Mouse (Mus musculus) MEL (cell line): ENCODE measurements around the gene Pex14. TPM values are rescaled to one million over a fixed set of nuclear protein-coding genes. Genes with fewer than 3 reads are reported as not detected.

Experiments used
- DNase-seq: peaks from one replicate; pipeline ENCODE4 v3.0.0; 2011; ENCODE audit warnings: low read depth, low spot score
- H3K27ac ChIP-seq: 2 replicates; pipeline ENCODE4 v1.5.1; 2012; ENCODE audit warnings: low read depth, mild to moderate bottlenecking, control low read depth, low read length, moderate library complexity; ENCODE audit not compliant: control insufficient read depth
- H3K27me3 ChIP-seq, 2 experiments: fragments of 150-350 bp in 1 of 2; sonication (generic) in 1 of 2; 2 replicates each; pipeline ENCODE4 v1.6.1; 2012; ENCODE audit warnings: low read length in 2 of 2, mild to moderate bottlenecking in 2 of 2, improper control_type of control experiment in 1 of 2, moderate library complexity in 1 of 2; ENCODE audit not compliant: insufficient read depth in 2 of 2, control insufficient read depth in 1 of 2
- H3K36me3 ChIP-seq, 2 experiments: 2 replicates each; pipeline ENCODE4 v1.6.1; 2012 to 2014; ENCODE audit warnings: low read length in 2 of 2, improper control_type of control experiment in 1 of 2, inconsistent platforms in 1 of 2, mild to moderate bottlenecking in 1 of 2; ENCODE audit not compliant: insufficient read depth in 2 of 2, control insufficient read depth in 1 of 2
- H3K4me1 ChIP-seq, 2 experiments: fragments of 150-350 bp in 1 of 2; sonication (generic) in 1 of 2; 2 replicates each; pipeline ENCODE4 v1.6.1; 2012; ENCODE audit warnings: low read length in 2 of 2, improper control_type of control experiment in 1 of 2, mild to moderate bottlenecking in 1 of 2; ENCODE audit not compliant: insufficient read depth in 2 of 2, control insufficient read depth in 1 of 2
- H3K4me3 ChIP-seq, 2 experiments: fragments of 150-350 bp in 1 of 2; sonication (generic) in 1 of 2; 2 replicates each; pipeline ENCODE4 v1.5.1; 2012; ENCODE audit warnings: low read depth in 2 of 2, low read length in 2 of 2, mild to moderate bottlenecking in 2 of 2, moderate library complexity in 2 of 2, control low read depth in 1 of 2, improper control_type of control experiment in 1 of 2; ENCODE audit not compliant: control insufficient read depth in 1 of 2, insufficient read depth in 1 of 2
- H3K79me2 ChIP-seq: 2 replicates; pipeline ENCODE4 v1.6.1; 2012; ENCODE audit warnings: mild to moderate bottlenecking, low read length, moderate library complexity; ENCODE audit not compliant: control insufficient read depth, poor library complexity, insufficient read depth
- H3K9ac ChIP-seq: 2 replicates; pipeline ENCODE4 v1.6.1; 2012; ENCODE audit warnings: low read depth, mild to moderate bottlenecking, control low read depth, low read length, moderate library complexity; ENCODE audit not compliant: control insufficient read depth, poor library complexity, severe bottlenecking
- H3K9me3 ChIP-seq: fragments of 150-350 bp; sonication (generic); replicated peaks from 2 replicates; pipeline ENCODE4 v1.6.1; 2012; ENCODE audit warnings: mild to moderate bottlenecking, low read length, improper control_type of control experiment, moderate library complexity; ENCODE audit not compliant: insufficient read depth
- BHLHE40 ChIP-seq: IDR thresholded peaks from 2 replicates; pipeline ENCODE4 v1.6.1; 2012; ENCODE audit warnings: low read depth, mild to moderate bottlenecking, inconsistent platforms, low read length, improper control_type of control experiment, borderline replicate concordance
- CHD1 ChIP-seq: IDR thresholded peaks from 2 replicates; pipeline ENCODE4 v1.6.1; 2012; ENCODE audit warnings: low read depth, mild to moderate bottlenecking, inconsistent platforms, low read length, improper control_type of control experiment
- ETS1 ChIP-seq: IDR thresholded peaks from 2 replicates; pipeline ENCODE4 v1.6.1; 2012; ENCODE audit warnings: low read depth, mild to moderate bottlenecking, inconsistent platforms, low read length, improper control_type of control experiment, moderate library complexity
- GABPA ChIP-seq: IDR thresholded peaks from 2 replicates; pipeline ENCODE4 v1.6.1; 2012; ENCODE audit warnings: low read depth, mild to moderate bottlenecking, inconsistent platforms, low read length, improper control_type of control experiment, moderate library complexity
- GATA1 ChIP-seq: IDR thresholded peaks from 2 replicates; pipeline ENCODE4 v1.6.1; 2011; ENCODE audit warnings: low read depth, low read length, improper control_type of control experiment
- HCFC1 ChIP-seq: IDR thresholded peaks from 2 replicates; pipeline ENCODE4 v1.6.1; 2012; ENCODE audit warnings: low read depth, mild to moderate bottlenecking, inconsistent platforms, low read length, improper control_type of control experiment, moderate library complexity
- JUND ChIP-seq: IDR thresholded peaks from 2 replicates; pipeline ENCODE4 v1.6.1; 2011; ENCODE audit warnings: low read depth, mild to moderate bottlenecking, improper control_type of control experiment, low read length
- KAT2A ChIP-seq: conservative IDR thresholded peaks from 2 replicates; pipeline ENCODE4 v1.6.1; 2012; ENCODE audit warnings: low read depth, low read length, improper control_type of control experiment, inconsistent platforms
- MAFK ChIP-seq: IDR thresholded peaks from 2 replicates; pipeline ENCODE4 v1.6.1; 2011; ENCODE audit warnings: low read depth, mild to moderate bottlenecking, low read length, improper control_type of control experiment, borderline replicate concordance
- MAX ChIP-seq: IDR thresholded peaks from 2 replicates; pipeline ENCODE4 v1.6.1; 2011; ENCODE audit warnings: low read length, improper control_type of control experiment
- MYB ChIP-seq: IDR thresholded peaks from 2 replicates; pipeline ENCODE4 v1.6.1; 2011; ENCODE audit warnings: mild to moderate bottlenecking, low read depth, low read length, improper control_type of control experiment
- MYC ChIP-seq: IDR thresholded peaks from 2 replicates; pipeline ENCODE4 v1.6.1; 2011; ENCODE audit warnings: low read depth, mild to moderate bottlenecking, low read length, improper control_type of control experiment, moderate library complexity
- NELFE ChIP-seq: IDR thresholded peaks from 2 replicates; pipeline ENCODE4 v1.6.1; 2011; ENCODE audit warnings: low read depth, low read length, improper control_type of control experiment
- POLR2A ChIP-seq, 2 experiments: IDR thresholded peaks; 2 replicates each; pipeline ENCODE4 v1.6.1; 2011 to 2012; ENCODE audit warnings: low read length in 2 of 2, mild to moderate bottlenecking in 2 of 2, control low read depth in 1 of 2, improper control_type of control experiment in 1 of 2, low read depth in 1 of 2, moderate library complexity in 1 of 2; ENCODE audit not compliant: control insufficient read depth in 1 of 2, insufficient read depth in 1 of 2, poor library complexity in 1 of 2
- POLR2AphosphoS5 ChIP-seq: IDR thresholded peaks from 2 replicates; pipeline ENCODE4 v1.6.1; 2012; ENCODE audit warnings: low read depth, borderline replicate concordance, mild to moderate bottlenecking, inconsistent platforms, low read length, moderate library complexity, mixed read lengths
- RAD21 ChIP-seq: IDR thresholded peaks from 2 replicates; pipeline ENCODE4 v1.6.1; 2011; ENCODE audit warnings: mild to moderate bottlenecking, low read depth, low read length, improper control_type of control experiment
- RCOR1 ChIP-seq: IDR thresholded peaks from 2 replicates; pipeline ENCODE4 v1.6.1; 2012; ENCODE audit warnings: low read depth, mild to moderate bottlenecking, inconsistent platforms, low read length, improper control_type of control experiment
- SIN3A ChIP-seq: IDR thresholded peaks from 2 replicates; pipeline ENCODE4 v1.6.1; 2012; ENCODE audit warnings: low read length, improper control_type of control experiment, inconsistent platforms
- SMC3 ChIP-seq: IDR thresholded peaks from 2 replicates; pipeline ENCODE4 v1.6.1; 2011; ENCODE audit warnings: low read depth, low read length, improper control_type of control experiment
- TAL1 ChIP-seq: IDR thresholded peaks from 2 replicates; pipeline ENCODE4 v1.6.1; 2012; ENCODE audit warnings: mild to moderate bottlenecking, inconsistent platforms, low read length, moderate library complexity, mixed read lengths
- TCF12 ChIP-seq: IDR thresholded peaks from 2 replicates; pipeline ENCODE4 v1.6.1; 2014; ENCODE audit warnings: low read depth, mild to moderate bottlenecking, inconsistent platforms, low read length, improper control_type of control experiment, moderate library complexity
- USF2 ChIP-seq, 2 experiments: IDR thresholded peaks; 2 replicates each; pipeline ENCODE4 v1.6.1; 2011 to 2012; ENCODE audit warnings: improper control_type of control experiment in 2 of 2, low read length in 2 of 2, borderline replicate concordance in 1 of 2, inconsistent platforms in 1 of 2, low read depth in 1 of 2, mild to moderate bottlenecking in 1 of 2; ENCODE audit not compliant: insufficient read depth in 1 of 2
- ZMIZ1 ChIP-seq: IDR thresholded peaks from 2 replicates; pipeline ENCODE4 v1.6.1; 2012; ENCODE audit warnings: low read depth, mild to moderate bottlenecking, inconsistent platforms, low read length, improper control_type of control experiment, moderate library complexity
- polyA plus RNA-seq, 2 experiments: library from polyadenylated mRNA; stranded (reverse) in 1 of 2; unstranded in 1 of 2; fragments of >175 nt in 1 of 2; fragments of >200 nt in 1 of 2; gene quantifications; 2 replicates each; pipeline versions ENCODE4 v1.2.1 to v1.2.4; 2012; ENCODE audit warnings: low replicate concordance in 2 of 2, low read depth in 1 of 2; ENCODE audit not compliant: insufficient read length in 2 of 2, insufficient read depth in 1 of 2, missing spikeins in 1 of 2
- total RNA-seq: library from RNA; depleted of rRNA; stranded (reverse); fragments of 300-350 nt; gene quantifications from 2 replicates; pipeline ENCODE4 v1.2.3, GENCODE M21; 2012

Gene Pex14
- total and polyA plus RNA-seq, 3 experiments = 38.3 to 49.2 TPM; not detected in 1

DNA sequence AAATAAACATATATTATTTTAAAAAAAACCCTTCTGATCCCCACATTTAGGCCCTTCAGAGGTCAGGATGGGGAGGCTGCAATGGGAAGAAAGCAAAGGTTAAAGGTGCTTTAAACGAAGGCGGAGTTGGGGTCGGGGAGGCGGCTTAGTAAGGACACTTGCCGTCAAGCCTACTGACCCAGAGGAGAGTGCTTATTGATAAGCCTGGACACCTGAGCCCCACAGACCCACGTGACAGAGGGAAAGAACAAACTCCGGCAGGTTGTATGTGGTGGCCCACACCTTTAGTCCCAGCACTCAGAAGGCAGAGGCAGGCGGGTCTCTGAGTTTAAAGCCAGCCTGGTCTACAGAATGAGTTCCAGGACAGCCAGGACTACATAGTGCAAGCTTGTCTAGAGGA is 19.6 kb downstream of the Pex14 start:
- TF ChIP-seq MAFK (no peak), SIN3A (no peak), POLR2A (IDR thresholded peaks at IDR 0.05; ENCODE audit: control insufficient read depth in 1 of 2, insufficient read depth in 1 of 2, low read depth in 1 of 2, low read length in 2 of 2, poor library complexity in 1 of 2) (no peak), RCOR1 (no peak), NELFE (no peak), TAL1 (no peak), ZMIZ1 (no peak), BHLHE40 (no peak), CHD1 (no peak), MAX (no peak), SMC3 (no peak)
- Histone ChIP-seq H3K27ac (no peak overlapping the region), H3K36me3 (no peaks in the 10 kb centered on the region; a peak in 1 of 4 replicates), H3K27me3 (no peaks in the 10 kb centered on the region), H3K79me2 (peaks cover 5% of the 10 kb centered on the region; the same call in 1 of the 2 replicates), H3K9ac (no peak overlapping the region), H3K4me1 (no peaks in the 10 kb centered on the region), H3K4me3 (no peak overlapping the region), H3K9me3 (no peaks in the 10 kb centered on the region)
- DNase-seq = no peak

DNA sequence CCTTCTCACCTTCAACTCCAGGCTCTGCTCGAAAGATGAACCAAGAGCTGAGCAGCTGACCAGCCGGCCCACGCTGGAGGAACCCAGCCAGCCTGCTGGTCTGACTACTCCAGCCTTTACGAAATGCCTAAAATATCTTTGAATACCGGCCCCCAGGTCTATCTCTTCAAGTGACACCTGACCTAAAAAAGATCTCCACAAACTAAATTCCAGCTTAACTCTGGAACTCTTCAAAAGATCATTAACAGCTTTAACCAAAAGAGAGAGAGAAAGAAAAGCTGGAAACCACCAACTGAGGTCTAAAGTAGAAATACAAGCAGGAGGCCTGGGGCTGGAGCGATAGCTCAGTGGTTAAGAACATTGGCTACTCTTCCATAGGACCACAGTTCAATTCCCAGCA is 20.0 kb downstream of the Pex14 start:
- no peak overlapping the region for H3K9ac ChIP-seq
- no peak overlapping the region for H3K4me3 ChIP-seq
- H3K27ac ChIP-seq = no peak overlapping the region
- no peaks in the 10 kb centered on the region for H3K4me1 ChIP-seq
- no peaks in the 10 kb centered on the region; a peak in 1 of 4 replicates for H3K36me3 ChIP-seq
- H3K79me2 ChIP-seq = peaks cover 5% of the 10 kb centered on the region; the same call in 1 of the 2 replicates
- no peaks in the 10 kb centered on the region for H3K9me3 ChIP-seq
- TF ChIP-seq GATA1 (no peak), USF2 (IDR thresholded peaks at IDR 0.05; ENCODE audit: borderline replicate concordance in 1 of 2, insufficient read depth in 1 of 2, low read depth in 1 of 2, low read length in 2 of 2) (no peak), POLR2AphosphoS5 (no peak), MYC (no peak), KAT2A (no peak), GABPA (no peak), SMC3 (no peak), MYB (no peak), NELFE (no peak), ETS1 (no peak), JUND (no peak), RAD21 (no peak), HCFC1 (no peak), TCF12 (no peak)
- DNase-seq = no peak
- H3K27me3 ChIP-seq = no peaks in the 10 kb centered on the region
